Mouse (Mus musculus) CH12.LX (cell line): ENCODE measurements around the gene Stat6. TPM values are rescaled to one million over a fixed set of nuclear protein-coding genes. Genes with fewer than 3 reads are reported as not detected.

Experiments used
- DNase-seq: peaks from one replicate; pipeline ENCODE4 v3.0.0-alpha.2; 2013; ENCODE audit errors: extremely low read depth
- H3K27ac ChIP-seq: 2 replicates; pipeline ENCODE4 v1.5.1; 2012; ENCODE audit warnings: low read depth, mild to moderate bottlenecking, control low read depth, moderate library complexity; ENCODE audit not compliant: insufficient read depth
- H3K27me3 ChIP-seq: replicated peaks from 2 replicates; pipeline ENCODE3; 2012; ENCODE audit warnings: inconsistent platforms
- H3K36me3 ChIP-seq, 2 experiments: replicated peaks in 1 of 2; 2 replicates each; pipeline versions ENCODE3 to v1.6.1; 2012; ENCODE audit warnings: inconsistent platforms in 1 of 2, low read length in 1 of 2, mild to moderate bottlenecking in 1 of 2, mixed read lengths in 1 of 2, moderate library complexity in 1 of 2; ENCODE audit not compliant: control insufficient read depth in 1 of 2, insufficient read depth in 1 of 2
- H3K4me1 ChIP-seq, 2 experiments: 2 replicates each; pipeline ENCODE4 v1.6.1; 2012; ENCODE audit warnings: inconsistent platforms in 1 of 2, moderate library complexity in 1 of 2; ENCODE audit not compliant: insufficient read depth in 2 of 2, control insufficient read depth in 1 of 2
- H3K4me2 ChIP-seq: 2 replicates; pipeline ENCODE4 v1.6.1; 2012; ENCODE audit warnings: low read depth, mild to moderate bottlenecking, control low read depth; ENCODE audit not compliant: poor library complexity, insufficient read depth, severe bottlenecking
- H3K4me3 ChIP-seq, 3 experiments: fragments of 150-350 bp in 1 of 3; sonication (generic) in 1 of 3; replicated peaks in 1 of 3; 2 replicates each; pipeline versions ENCODE3 to v1.5.1; 2011 to 2012; ENCODE audit warnings: low read depth in 2 of 3, low read length in 2 of 3, mild to moderate bottlenecking in 2 of 3, moderate library complexity in 2 of 3, control low read depth in 1 of 3, improper control_type of control experiment in 1 of 3, inconsistent platforms in 1 of 3, mixed read lengths in 1 of 3; ENCODE audit not compliant: poor library complexity in 1 of 3
- H3K79me2 ChIP-seq: replicated peaks from 2 replicates; pipeline ENCODE4 v1.6.1; 2012; ENCODE audit warnings: mild to moderate bottlenecking, moderate library complexity; ENCODE audit not compliant: control insufficient read depth, poor library complexity, insufficient read depth, severe bottlenecking; ENCODE audit errors: extremely low read depth
- H3K9ac ChIP-seq: 2 replicates; pipeline ENCODE4 v1.6.1; 2012; ENCODE audit warnings: low read depth, mild to moderate bottlenecking, control low read depth, moderate library complexity; ENCODE audit not compliant: insufficient read depth
- H3K9me3 ChIP-seq: replicated peaks from 2 replicates; pipeline ENCODE3; 2012; ENCODE audit warnings: low read length, inconsistent platforms, mixed read lengths
- BHLHE40 ChIP-seq: IDR thresholded peaks from 2 replicates; pipeline ENCODE4 v1.6.1; 2011; ENCODE audit warnings: mild to moderate bottlenecking, low read depth, low read length, improper control_type of control experiment
- CHD1 ChIP-seq: IDR thresholded peaks from 2 replicates; pipeline ENCODE4 v1.6.1; 2012; ENCODE audit warnings: low read depth, low read length, improper control_type of control experiment, inconsistent platforms
- CHD2 ChIP-seq: IDR thresholded peaks from 2 replicates; pipeline ENCODE4 v1.6.1; 2011; ENCODE audit warnings: low read length, improper control_type of control experiment
- CTCF ChIP-seq, 2 experiments: IDR thresholded peaks in 1 of 2; conservative IDR thresholded peaks in 1 of 2; 2 replicates each; pipeline ENCODE4 v1.5.1; 2011 to 2012; ENCODE audit warnings: low read depth in 2 of 2, low read length in 2 of 2, improper control_type of control experiment in 1 of 2, inconsistent platforms in 1 of 2, mild to moderate bottlenecking in 1 of 2, moderate library complexity in 1 of 2
- E2F4 ChIP-seq: IDR thresholded peaks from 2 replicates; pipeline ENCODE4 v1.6.1; 2011; ENCODE audit warnings: low read depth, low read length, improper control_type of control experiment; ENCODE audit not compliant: insufficient replicate concordance
- EP300 ChIP-seq: IDR thresholded peaks from 2 replicates; pipeline ENCODE4 v1.6.1; 2011; ENCODE audit warnings: low read length, improper control_type of control experiment
- ETS1 ChIP-seq: conservative IDR thresholded peaks from 2 replicates; pipeline ENCODE4 v1.6.1; 2012; ENCODE audit warnings: low read depth, mild to moderate bottlenecking, inconsistent platforms, low read length, improper control_type of control experiment, moderate library complexity
- MAX ChIP-seq: IDR thresholded peaks from 2 replicates; pipeline ENCODE4 v1.6.1; 2011; ENCODE audit warnings: low read length, improper control_type of control experiment
- MAZ ChIP-seq: IDR thresholded peaks from 2 replicates; pipeline ENCODE4 v1.6.1; 2012; ENCODE audit warnings: low read depth, mild to moderate bottlenecking, inconsistent platforms, low read length, improper control_type of control experiment, moderate library complexity
- MEF2A ChIP-seq: IDR thresholded peaks from 2 replicates; pipeline ENCODE4 v1.6.1; 2014; ENCODE audit warnings: low read depth, mild to moderate bottlenecking, inconsistent platforms, low read length, improper control_type of control experiment, borderline replicate concordance
- MYC ChIP-seq: IDR thresholded peaks from 2 replicates; pipeline ENCODE4 v1.6.1; 2011; ENCODE audit warnings: low read depth, mild to moderate bottlenecking, improper control_type of control experiment, low read length
- NELFE ChIP-seq: IDR thresholded peaks from 2 replicates; pipeline ENCODE4 v1.6.1; 2011; ENCODE audit warnings: low read depth, low read length, improper control_type of control experiment
- NRF1 ChIP-seq: IDR thresholded peaks from 2 replicates; pipeline ENCODE4 v1.6.1; 2014; ENCODE audit warnings: low read depth, mild to moderate bottlenecking, inconsistent platforms, low read length, improper control_type of control experiment, moderate library complexity
- PAX5 ChIP-seq: IDR thresholded peaks from 2 replicates; pipeline ENCODE4 v1.6.1; 2012; ENCODE audit warnings: low read length, inconsistent platforms, mixed read lengths
- RAD21 ChIP-seq: IDR thresholded peaks from 2 replicates; pipeline ENCODE4 v1.6.1; 2011; ENCODE audit warnings: low read depth, mild to moderate bottlenecking, low read length, improper control_type of control experiment, moderate library complexity
- SIN3A ChIP-seq: IDR thresholded peaks from 2 replicates; pipeline ENCODE4 v1.6.1; 2012; ENCODE audit warnings: low read length, improper control_type of control experiment, inconsistent platforms
- SMC3 ChIP-seq: IDR thresholded peaks from 2 replicates; pipeline ENCODE4 v1.6.1; 2011; ENCODE audit warnings: low read depth, low read length, improper control_type of control experiment
- UBTF ChIP-seq: IDR thresholded peaks from 2 replicates; pipeline ENCODE4 v1.6.1; 2012; ENCODE audit warnings: low read depth, mild to moderate bottlenecking, inconsistent platforms, low read length, improper control_type of control experiment, moderate library complexity
- USF2 ChIP-seq: conservative IDR thresholded peaks from 2 replicates; pipeline ENCODE4 v1.6.1; 2011; ENCODE audit warnings: low read depth, low read length, improper control_type of control experiment
- ZC3H11A ChIP-seq: IDR thresholded peaks from 2 replicates; pipeline ENCODE4 v1.6.1; 2012; ENCODE audit warnings: low read depth, mild to moderate bottlenecking, inconsistent platforms, low read length, improper control_type of control experiment
- ZMIZ1 ChIP-seq: IDR thresholded peaks from 2 replicates; pipeline ENCODE4 v1.6.1; 2012; ENCODE audit warnings: low read depth, mild to moderate bottlenecking, inconsistent platforms, low read length, improper control_type of control experiment
- ZNF384 ChIP-seq: IDR thresholded peaks from 2 replicates; pipeline ENCODE4 v1.6.1; 2012; ENCODE audit warnings: low read depth, low read length, improper control_type of control experiment, inconsistent platforms
- dilution Hi-C: fragments of 300-500 bp; cut with MboI; formaldehyde crosslinking; loops from 2 replicates; pipeline ENCODE4 v1.14.3; 2020; ENCODE audit warnings: low sequenced_read_pairs; ENCODE audit not compliant: extremely low pct_unique_long_range_greater_than_20kb, extremely low pct_ligation_motif_present
- in situ Hi-C: fragments of 300-500 bp; cut with MboI; formaldehyde crosslinking; loops from 3 replicates; pipeline ENCODE4 v1.14.3; 2019; ENCODE audit warnings: low sequenced_read_pairs, low pct_ligation_motif_present, low pct_unique_long_range_greater_than_20kb, mixed read lengths
- polyA plus RNA-seq: library from polyadenylated mRNA; unstranded; fragments of >175 nt; gene quantifications from 2 replicates; pipeline ENCODE4 v1.2.1, GENCODE M21; 2012; ENCODE audit warnings: low read depth; ENCODE audit not compliant: insufficient read length
- total RNA-seq, 2 experiments: library from RNA; depleted of rRNA; stranded (reverse); fragments of 300-350 nt in 1 of 2; fragments of >200 nt in 1 of 2; gene quantifications; 2 replicates each; pipeline ENCODE4 v1.2.3; 2012 to 2014

Stat6 gene
- total and polyA plus RNA-seq, 3 experiments, result 71.5 to 76.6 (median 72.1) TPM

DNA sequence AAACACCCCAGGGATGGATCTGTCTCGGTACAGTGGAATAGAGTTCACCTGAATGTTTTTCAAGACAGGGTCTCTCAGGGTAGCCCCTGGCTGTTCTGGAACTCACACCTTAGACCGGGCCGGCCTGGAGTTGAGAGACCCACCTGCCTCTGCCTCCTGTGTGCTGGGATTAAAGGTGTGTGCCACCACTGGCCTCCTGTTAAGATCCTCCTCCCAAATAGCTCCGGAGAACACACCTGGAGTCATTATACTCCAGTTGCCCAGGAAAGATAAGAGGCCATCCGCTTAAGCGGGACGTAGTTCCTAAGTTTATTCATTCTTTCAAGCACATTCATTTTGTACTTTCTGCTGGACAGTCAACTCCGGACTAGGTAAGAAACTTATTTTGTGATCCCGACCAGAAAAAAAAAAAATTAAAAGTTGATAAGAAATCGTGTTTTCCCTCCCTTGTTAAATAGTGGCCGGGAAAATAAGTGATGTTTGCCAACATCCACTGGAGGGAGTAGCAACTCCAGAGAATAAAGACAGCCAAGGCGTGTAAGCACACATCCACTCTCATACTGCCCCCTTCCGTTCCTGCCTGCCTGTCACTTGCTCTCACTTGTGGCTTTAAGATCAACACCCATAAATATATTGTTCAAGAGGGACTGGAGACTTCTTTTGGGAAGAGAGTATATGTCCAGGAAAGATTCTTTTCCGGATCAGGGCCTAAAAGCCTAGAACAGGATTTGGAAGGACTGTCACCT is 35.0 kb downstream of the Stat6 start:
- Histone ChIP-seq H3K9me3 (no peaks in the 10 kb centered on the region), H3K79me2 (peaks cover 7% of the 10 kb centered on the region), H3K27ac (no peak overlapping the region), H3K4me1 (peaks cover 4 to 27% of the 10 kb centered on the region in 2 experiments; a peak in 2 of 4 replicates), H3K27me3 (no peaks in the 10 kb centered on the region), H3K9ac (peak overlapping the region; percentile 53), H3K4me2 (peak overlapping the region; percentile 96), H3K4me3 (peak overlapping the region; percentile 67 to 83 (median 80)), H3K36me3 (peaks cover 0 to 16% of the 10 kb centered on the region in 2 experiments)
- in situ Hi-C loops, result loop anchor here (10.0 kb wide), 1 partner anchor 57 kb away; the partner anchor contains the start of gene Zbtb39
- TF ChIP-seq SMC3 (peak; percentile 93), ZNF384 (0 out of 2 replicates have a peak, but pooled peaks have one; percentile 8), MAX (peak; percentile 65; the same call in 1 of the 2 replicates), MEF2A (0 out of 2 replicates have a peak, but pooled peaks have one; percentile 19), ZC3H11A (peak; percentile 30; the same call in 1 of the 2 replicates), CTCF (conservative IDR thresholded peaks at IDR 0.05 in 1 of 2, IDR thresholded peaks at IDR 0.05 in 1 of 2; ENCODE audit: low read depth in 2 of 2, low read length in 2 of 2) (peak; percentile 50 to 99), MAZ (peak; percentile 45; the same call in 1 of the 2 replicates), SIN3A (peak; percentile 82), MYC (peak; percentile 87), BHLHE40 (peak; percentile 49; the same call in 1 of the 2 replicates), E2F4 (peak; percentile 50; the same call in 1 of the 2 replicates), USF2 (no peak), ETS1 (no peak), NELFE (peak; percentile 60; the same call in 1 of the 2 replicates), CHD2 (no peak), RAD21 (peak; percentile 79), PAX5 (no peak)
- dilution Hi-C loops, result no loop called here
- peak; percentile 79 for DNase-seq

DNA sequence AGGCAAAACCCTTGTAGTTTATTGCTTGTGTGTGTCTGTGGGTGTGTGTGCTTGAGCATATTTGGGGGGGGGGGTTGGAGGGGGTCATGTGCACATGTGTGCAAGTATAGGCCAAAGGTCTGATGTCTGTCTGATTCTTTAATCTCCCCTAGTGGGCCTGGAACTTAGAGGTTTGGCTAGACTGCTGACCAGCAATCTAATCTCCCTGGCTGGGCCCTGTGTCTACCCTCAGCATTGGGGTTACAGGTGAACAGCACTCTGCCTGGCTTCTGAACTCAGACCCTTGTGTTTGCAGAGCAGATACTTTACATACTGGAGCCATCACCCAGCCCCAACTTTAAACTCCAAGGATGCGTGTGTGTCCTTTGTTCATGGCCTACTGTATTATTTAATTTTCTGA is 36.4 kb downstream of the Stat6 start:
- dilution Hi-C loops, result no loop called here
- Histone ChIP-seq H3K4me1 (peaks cover 4 to 32% of the 10 kb centered on the region in 2 experiments; a peak in 2 of 4 replicates), H3K9me3 (no peaks in the 10 kb centered on the region), H3K9ac (no peak overlapping the region)
- DNase-seq, result no peak
- TF ChIP-seq CHD1 (no peak), ZMIZ1 (no peak), NRF1 (no peak), E2F4 (no peak), ZNF384 (no peak), CTCF (conservative IDR thresholded peaks at IDR 0.05 in 1 of 2, IDR thresholded peaks at IDR 0.05 in 1 of 2; ENCODE audit: low read depth in 2 of 2, low read length in 2 of 2) (no peak), EP300 (no peak), ETS1 (no peak), UBTF (no peak), BHLHE40 (no peak)
- TF ChIP-seq, all 38 proteins: peak for 0
- Histone ChIP-seq H3K4me2 (no peak overlapping the region), H3K36me3 (peaks cover 0 to 16% of the 10 kb centered on the region in 2 experiments), H3K27me3 (no peaks in the 10 kb centered on the region), H3K4me3 (no peak overlapping the region), H3K79me2 (peaks cover 7% of the 10 kb centered on the region), H3K27ac (no peak overlapping the region)
- in situ Hi-C loops, result loop anchor here (10.0 kb wide), 1 partner anchor 56 kb away; the partner anchor contains the start of gene Zbtb39
